Mouse (Mus musculus) liver, embryonic 11.5 days (tissue): ENCODE measurements around the gene Mtor. TPM values are rescaled to one million over a fixed set of nuclear protein-coding genes. Genes with fewer than 3 reads are reported as not detected.

Experiments used
- ATAC-seq: fragments of 200-750 bp; cut with Nextera tagmentation; replicated peaks from 2 replicates; pipeline ENCODE4 v1.8.0; 2017; ENCODE audit warnings: moderate number of reproducible peaks, mild to moderate bottlenecking, moderate TSS enrichment, moderate library complexity; ENCODE audit not compliant: low FRiP score
- DNase-seq: peaks from one replicate; pipeline ENCODE4 v3.0.0-alpha.2; 2017; ENCODE audit warnings: low spot score
- H3K27ac ChIP-seq: fragments of 300-500 bp; sonication (generic); 2 replicates; pipeline ENCODE4 v1.5.1; 2014; ENCODE audit warnings: mild to moderate bottlenecking, low read depth, low read length, control low read depth
- H3K27me3 ChIP-seq: fragments of 300-500 bp; sonication (generic); replicated peaks from 2 replicates; pipeline ENCODE4 v1.6.1; 2014; ENCODE audit warnings: low read length, mixed read lengths; ENCODE audit not compliant: control insufficient read depth, insufficient read depth
- H3K36me3 ChIP-seq: fragments of 300-500 bp; sonication (generic); 2 replicates; pipeline ENCODE4 v1.6.1; 2014; ENCODE audit warnings: mild to moderate bottlenecking, low read length, moderate library complexity, mixed read lengths; ENCODE audit not compliant: control insufficient read depth, insufficient read depth
- H3K4me1 ChIP-seq: fragments of 300-500 bp; sonication (generic); replicated peaks from 2 replicates; pipeline ENCODE4 v1.6.1; 2014; ENCODE audit warnings: low read length, mixed read lengths; ENCODE audit not compliant: control insufficient read depth, insufficient read depth
- H3K4me2 ChIP-seq: fragments of 300-500 bp; sonication (generic); 2 replicates; pipeline ENCODE4 v1.6.1; 2014; ENCODE audit warnings: mild to moderate bottlenecking, control low read depth, moderate library complexity
- H3K4me3 ChIP-seq: fragments of 300-500 bp; sonication (generic); 2 replicates; pipeline ENCODE4 v1.5.1; 2014; ENCODE audit warnings: low read depth, low read length, control low read depth
- H3K9ac ChIP-seq: fragments of 300-500 bp; sonication (generic); 2 replicates; pipeline ENCODE4 v1.6.1; 2014; ENCODE audit warnings: low read depth, low read length, control low read depth
- H3K9me3 ChIP-seq: fragments of 300-500 bp; sonication (generic); 2 replicates; pipeline ENCODE4 v1.6.1; 2016; ENCODE audit warnings: low read length, inconsistent platforms, mixed read lengths; ENCODE audit not compliant: control insufficient read depth
- WGBS: fragments of 180-500 bp; shearing (Covaris S2); extraction: QIAGEN DNeasy Blood & Tissue Kit; methylation state at CpG from one replicate; pipeline ENCODE4 v1.1.7; 2014; 5-methylcytosine and 5-hydroxymethylcytosine counted together
- polyA plus RNA-seq: library from polyadenylated mRNA; unstranded; fragments of >200 nt; fragmentation: Nextera tagmentation; extraction: Ambion mirVana; gene quantifications from 2 replicates; pipeline ENCODE4 v1.2.1, GENCODE M21; 2014

Mtor gene
- polyA plus RNA-seq, 1 experiment from 2014 or later: 22.9 TPM

DNA sequence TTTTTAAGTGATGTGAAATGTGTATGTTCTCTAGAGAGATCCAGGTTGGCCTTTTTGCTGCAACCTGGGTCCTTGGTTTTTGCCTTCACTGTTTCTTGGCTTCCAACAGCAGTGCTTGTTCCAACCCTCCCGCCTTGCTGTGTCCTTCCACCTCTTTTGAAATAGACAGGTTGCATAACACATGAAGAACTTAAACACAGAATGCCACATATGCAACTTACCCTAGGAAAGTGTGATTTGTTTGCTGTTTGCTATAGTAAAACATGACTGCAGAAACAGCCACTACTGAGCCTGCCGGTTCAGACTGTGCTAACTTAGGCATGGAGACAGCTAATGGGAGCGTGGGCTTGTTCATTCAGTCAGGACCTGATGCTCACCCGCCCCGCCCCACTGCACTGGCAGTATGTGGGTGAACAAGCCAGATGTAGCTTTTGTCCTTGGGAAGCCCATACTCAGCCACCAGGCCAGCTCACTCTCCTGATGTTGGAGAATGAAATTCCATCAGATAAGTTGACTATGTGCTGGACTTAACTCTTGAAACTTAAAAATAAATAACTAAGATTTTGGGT lies 18.2 kb downstream of the Mtor start:
- H3K9me3 ChIP-seq: no peaks in the 10 kb centered on the region
- no peak overlapping the region for H3K9ac ChIP-seq
- ATAC-seq (no peak), DNase-seq (no peak)
- no peak overlapping the region for H3K4me2 ChIP-seq
- no peak overlapping the region for H3K27ac ChIP-seq
- no peaks in the 10 kb centered on the region for H3K4me1 ChIP-seq
- no peak overlapping the region for H3K4me3 ChIP-seq
- WGBS: 92% methylated on average over 5 of the region's 5 CpGs
- peaks cover 62% of the 10 kb centered on the region for H3K36me3 ChIP-seq
- H3K27me3 ChIP-seq: no peaks in the 10 kb centered on the region

DNA sequence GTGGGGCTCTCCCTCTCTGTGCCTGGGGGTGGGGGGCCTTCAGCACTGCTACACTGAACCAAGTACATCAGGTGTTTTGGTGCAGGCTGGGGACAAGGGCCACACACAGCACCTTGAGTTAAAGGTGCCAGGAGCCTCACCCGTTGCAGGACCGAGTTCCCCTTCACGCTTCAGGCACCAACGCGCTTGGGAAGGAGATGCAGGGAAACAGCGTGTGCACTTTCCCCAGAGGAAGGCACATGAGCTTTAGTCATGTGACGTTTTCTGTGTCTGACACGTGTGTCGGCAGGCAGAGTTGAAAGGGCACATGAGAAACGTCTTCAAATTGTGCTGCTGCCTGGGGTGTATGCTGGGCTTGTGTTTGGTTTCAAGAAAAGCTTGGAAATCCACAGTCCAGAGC lies 20.0 kb downstream of the Mtor start:
- Histone ChIP-seq H3K27me3 (no peaks in the 10 kb centered on the region), H3K4me3 (no peak overlapping the region), H3K4me1 (no peaks in the 10 kb centered on the region), H3K36me3 (peaks cover 63% of the 10 kb centered on the region), H3K4me2 (no peak overlapping the region), H3K9me3 (no peaks in the 10 kb centered on the region), H3K9ac (no peak overlapping the region), H3K27ac (no peak overlapping the region)
- ATAC-seq (no peak), DNase-seq (no peak)
- 92% methylated on average over 10 of the region's 10 CpGs for WGBS

DNA sequence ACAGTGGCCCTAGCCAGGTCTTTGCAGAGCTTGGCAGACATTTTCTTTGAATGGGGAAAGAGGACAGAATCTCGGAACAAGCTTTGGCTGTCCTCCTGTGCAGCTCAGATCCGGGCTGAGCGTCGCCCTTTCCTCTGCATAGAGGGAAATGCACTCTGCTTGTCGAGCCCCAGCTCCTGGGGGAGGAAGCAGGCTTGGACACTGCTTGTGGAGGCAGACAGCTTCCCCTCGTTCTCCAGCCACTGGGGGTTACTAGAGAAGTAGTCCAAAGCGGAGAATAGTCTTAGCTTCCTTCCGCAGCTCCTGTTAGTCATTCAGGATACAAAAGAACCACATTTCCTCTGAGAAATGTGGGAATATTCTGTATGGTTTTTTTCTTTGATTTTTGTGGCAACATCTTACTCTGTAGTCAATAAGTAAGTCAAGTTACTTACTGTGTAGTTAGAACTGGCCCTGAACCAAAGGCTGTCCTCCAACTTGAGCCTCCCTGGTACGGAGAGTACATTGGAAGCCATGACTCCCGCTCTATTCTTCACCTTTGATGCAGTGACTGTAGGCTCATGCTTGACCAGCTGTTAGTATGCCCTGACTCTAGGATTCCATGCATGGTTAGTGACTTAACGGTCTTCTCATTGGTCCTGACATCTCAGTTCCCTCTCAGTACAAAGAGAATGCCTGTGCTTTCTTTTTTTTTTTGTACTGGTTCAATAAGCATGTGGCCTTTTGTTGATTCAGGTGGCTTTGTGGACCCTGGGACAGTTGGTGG lies 21.3 kb downstream of the Mtor start:
- H3K27ac ChIP-seq: no peak overlapping the region
- ATAC-seq: no peak
- H3K9me3 ChIP-seq: no peaks in the 10 kb centered on the region
- H3K4me3 ChIP-seq: no peak overlapping the region
- H3K4me1 ChIP-seq: no peaks in the 10 kb centered on the region
- peaks cover 54% of the 10 kb centered on the region for H3K36me3 ChIP-seq
- 92% methylated on average over 11 of the region's 11 CpGs for WGBS
- no peak overlapping the region for H3K9ac ChIP-seq
- no peak for DNase-seq
- no peak overlapping the region for H3K4me2 ChIP-seq
- H3K27me3 ChIP-seq: no peaks in the 10 kb centered on the region

DNA sequence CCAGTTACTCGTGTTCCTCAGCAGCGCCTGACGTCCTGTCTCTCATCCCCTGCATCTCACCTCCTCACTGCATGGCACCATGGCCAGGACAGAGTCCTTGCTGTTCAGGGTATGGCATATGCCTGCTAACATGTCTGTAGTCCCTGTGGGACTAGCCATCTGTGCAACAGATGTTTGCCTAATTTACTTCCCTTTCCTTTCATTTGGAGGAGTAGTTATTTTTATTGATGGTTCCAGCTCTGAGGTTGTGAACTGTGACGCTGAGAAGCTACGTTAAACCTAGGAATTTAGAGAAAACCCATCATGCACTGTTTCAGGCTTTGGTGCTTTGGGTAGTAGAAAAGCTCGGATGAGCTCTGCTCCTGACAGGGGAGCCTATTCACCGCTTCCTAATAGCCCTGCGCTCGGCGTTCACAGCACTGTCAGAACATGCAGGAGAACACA lies 23.0 kb downstream of the Mtor start:
- WGBS: 89% methylated on average over 10 of the region's 10 CpGs
- DNase-seq (no peak), ATAC-seq (no peak)
- Histone ChIP-seq H3K9me3 (no peaks in the 10 kb centered on the region), H3K4me2 (no peak overlapping the region), H3K27me3 (no peaks in the 10 kb centered on the region), H3K4me3 (no peak overlapping the region), H3K4me1 (no peaks in the 10 kb centered on the region), H3K9ac (no peak overlapping the region), H3K36me3 (peaks cover 51% of the 10 kb centered on the region), H3K27ac (no peak overlapping the region)

- no peaks in the 10 kb centered on the region for H3K4me1 ChIP-seq
- WGBS: 89% methylated on average over 8 of the region's 8 CpGs
- no peak overlapping the region for H3K9ac ChIP-seq
- no peak overlapping the region for H3K4me3 ChIP-seq
- H3K27ac ChIP-seq: no peak overlapping the region
- no peak for ATAC-seq
- DNase-seq: no peak
- H3K36me3 ChIP-seq: peaks cover 54% of the 10 kb centered on the region
- H3K9me3 ChIP-seq: no peaks in the 10 kb centered on the region
- no peak overlapping the region for H3K4me2 ChIP-seq
- no peaks in the 10 kb centered on the region for H3K27me3 ChIP-seq
These were observed 24.2 kb downstream of the Mtor start for GRCm38 (mm10) chr4:148472436-148473174.

- Histone ChIP-seq H3K4me2 (no peak overlapping the region), H3K9me3 (no peaks in the 10 kb centered on the region), H3K4me3 (no peak overlapping the region), H3K9ac (no peak overlapping the region), H3K27ac (no peak overlapping the region), H3K36me3 (peaks cover 50% of the 10 kb centered on the region), H3K4me1 (no peaks in the 10 kb centered on the region), H3K27me3 (no peaks in the 10 kb centered on the region)
- ATAC-seq (no peak), DNase-seq (no peak)
- 92% methylated on average over 5 of the region's 5 CpGs for WGBS
These were observed 25.1 kb downstream of the Mtor start for GRCm38 (mm10) chr4:148473496-148473895.

DNA sequence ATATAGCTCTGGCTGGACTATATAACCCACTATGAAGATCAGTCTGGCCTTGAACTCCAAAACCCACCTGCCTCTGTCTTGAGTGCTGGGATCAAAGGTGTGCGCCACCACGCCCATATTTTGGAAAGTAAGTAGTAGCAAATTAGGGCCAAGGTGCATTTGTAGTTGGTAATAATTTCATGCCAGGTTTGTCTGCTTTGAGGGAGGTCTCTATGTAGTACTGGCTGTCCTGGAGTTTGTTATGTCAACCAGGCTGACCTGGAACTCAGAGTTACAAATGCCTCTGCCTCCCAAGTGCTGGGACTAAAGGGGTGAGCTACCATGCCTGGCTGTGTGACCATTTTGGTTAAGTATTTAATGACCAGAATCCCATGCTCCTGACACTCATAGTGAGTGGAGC lies 31.8 kb downstream of the Mtor start:
- peaks cover 29% of the 10 kb centered on the region for H3K36me3 ChIP-seq
- DNase-seq: no peak
- WGBS: 96% methylated on average over 2 of the region's 2 CpGs
- no peak for ATAC-seq
- H3K27me3 ChIP-seq: no peaks in the 10 kb centered on the region
- no peak overlapping the region for H3K27ac ChIP-seq
- H3K9me3 ChIP-seq: no peaks in the 10 kb centered on the region
- H3K9ac ChIP-seq: no peak overlapping the region
- H3K4me2 ChIP-seq: no peak overlapping the region
- H3K4me3 ChIP-seq: no peak overlapping the region
- H3K4me1 ChIP-seq: no peaks in the 10 kb centered on the region

- Histone ChIP-seq H3K9me3 (no peaks in the 10 kb centered on the region), H3K36me3 (peaks cover 32% of the 10 kb centered on the region), H3K4me1 (no peaks in the 10 kb centered on the region), H3K27me3 (no peaks in the 10 kb centered on the region), H3K9ac (no peak overlapping the region), H3K27ac (no peak overlapping the region), H3K4me2 (no peak overlapping the region), H3K4me3 (no peak overlapping the region)
- WGBS: 92% methylated on average over 2 of the region's 2 CpGs
- DNase-seq (no peak), ATAC-seq (no peak)
These were observed 33.3 kb downstream of the Mtor start for GRCm38 (mm10) chr4:148481557-148482168.
